Mouse (Mus musculus) bone marrow, adult 2 months (tissue): ENCODE measurements around the gene Vmn1r19.

Source experiments
- CTCF ChIP-seq: fragments of 200-500 bp; IDR thresholded peaks from 2 replicates; pipeline ENCODE4 v1.5.1; 2011; ENCODE audit warnings: low read length, control low read depth; ENCODE audit not compliant: control insufficient read depth, insufficient read depth
- POLR2A ChIP-seq: fragments of 200-500 bp; IDR thresholded peaks from 2 replicates; pipeline ENCODE4 v1.6.1; 2011; ENCODE audit warnings: low read depth, mild to moderate bottlenecking, control low read depth, low read length, borderline replicate concordance; ENCODE audit not compliant: control insufficient read depth

DNA sequence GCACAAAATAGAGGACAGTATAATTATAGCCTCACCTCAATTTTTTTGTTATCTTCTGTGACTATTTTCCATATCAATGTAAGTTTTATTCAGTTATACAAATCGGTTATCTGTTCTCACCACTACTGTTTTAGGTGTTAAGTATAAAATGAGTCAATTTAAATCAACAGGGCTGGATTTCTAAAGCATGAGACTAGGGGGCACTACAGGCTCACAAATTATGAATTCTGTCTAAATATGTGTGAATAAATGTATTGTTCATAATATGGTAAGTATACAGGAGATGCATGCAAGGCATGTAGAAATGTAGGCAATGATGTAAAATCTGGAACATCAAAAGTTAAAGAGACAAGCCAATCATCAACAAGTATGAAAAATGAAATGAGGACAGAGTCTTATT is 27.6 kb downstream of the Vmn1r19 start:
- no peak for TF ChIP-seq CTCF
- TF ChIP-seq POLR2A: no peak
